Mouse (Mus musculus): ENCODE results near the gene Wdr20. TPM values are rescaled to one million over a fixed set of nuclear protein-coding genes. Genes with fewer than 3 reads are reported as not detected.
A peak's percentile ranks its signal among the peaks of the same experiment; 100 is the strongest.

The Wdr20 gene
- polyA plus RNA-seq, 1 experiment = 15.5 TPM

DNA sequence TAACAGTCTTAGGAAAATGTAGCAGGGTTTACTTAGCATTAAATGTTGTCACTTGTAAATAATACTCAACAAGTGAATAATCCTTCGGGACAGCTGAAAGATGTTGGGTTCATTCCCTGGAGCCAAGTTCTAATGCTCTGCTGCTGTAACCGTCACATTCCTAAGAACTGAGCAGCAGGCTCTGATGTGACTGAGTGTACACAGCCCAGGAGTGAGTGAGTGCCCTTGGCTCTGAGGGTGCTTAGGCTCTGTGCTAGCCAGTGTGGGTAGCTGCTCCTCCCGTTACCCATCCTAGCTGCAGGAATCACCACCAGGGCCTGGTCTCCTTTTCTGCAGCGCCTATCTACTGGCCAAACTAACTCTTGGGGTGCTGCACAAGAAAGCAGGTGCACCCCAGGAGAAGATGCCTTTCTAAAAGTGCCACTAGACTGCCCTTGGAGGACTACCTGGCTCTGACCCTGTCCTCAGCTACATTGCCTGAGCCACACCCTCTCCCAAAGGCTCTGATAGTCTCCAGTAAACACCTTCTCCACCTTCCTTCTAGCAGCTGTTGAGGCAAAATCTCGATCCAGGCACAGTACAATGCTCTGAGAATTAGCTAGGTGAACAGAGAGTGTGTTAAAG is 65.0 kb downstream of the Wdr20 start:
- no peaks in the 10 kb centered on the region for H3K27me3 ChIP-seq (ENCODE audit: control insufficient read depth, insufficient read depth, low read length)
- H3K36me3 ChIP-seq (ENCODE audit: control insufficient read depth, insufficient read depth, low read length) = no peaks in the 10 kb centered on the region
- no peaks in the 10 kb centered on the region for H3K4me1 ChIP-seq (ENCODE audit: control insufficient read depth, insufficient read depth, insufficient read length, low read length)
- no peak overlapping the region for H3K4me3 ChIP-seq (ENCODE audit: low read depth, low read length)
- WGBS = 79% methylated on average over 5 of the region's 5 CpGs
- no peak for TF ChIP-seq POLR2A (IDR thresholded peaks at IDR 0.05; ENCODE audit: low read depth, low read length)
- no peak for TF ChIP-seq CTCF (IDR thresholded peaks at IDR 0.05; ENCODE audit: extremely low read depth, insufficient read length, insufficient replicate concordance, low read depth, low read length)
- no peak overlapping the region for H3K27ac ChIP-seq (ENCODE audit: insufficient read depth, low read depth, low read length)

DNA sequence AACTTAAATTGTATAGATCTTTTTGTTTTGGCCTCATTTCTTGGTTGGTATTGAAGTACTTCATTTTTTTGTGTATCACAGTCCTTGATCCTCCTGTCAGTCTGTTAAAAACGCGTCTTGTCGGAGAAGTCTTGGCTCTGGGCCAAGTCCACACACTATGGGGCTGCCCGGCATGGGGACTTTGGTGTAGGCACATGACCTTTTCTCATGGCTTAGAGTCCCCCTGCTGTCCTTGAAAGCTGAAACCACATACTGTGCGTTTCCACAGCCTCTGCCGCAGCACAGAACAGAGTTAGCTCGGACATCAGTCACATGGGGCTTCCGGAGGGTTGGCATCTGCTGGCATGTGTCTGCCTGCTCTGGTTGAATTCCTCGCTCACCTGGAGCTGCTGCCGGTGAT is 66.5 kb downstream of the Wdr20 start:
- TF ChIP-seq POLR2A (IDR thresholded peaks at IDR 0.05; ENCODE audit: low read depth, low read length) (no peak), CTCF (IDR thresholded peaks at IDR 0.05; ENCODE audit: extremely low read depth, insufficient read length, insufficient replicate concordance, low read depth, low read length) (no peak)
- WGBS = 77% methylated on average over 10 of the region's 10 CpGs
- Histone ChIP-seq H3K36me3 (ENCODE audit: control insufficient read depth, insufficient read depth, low read length) (no peaks in the 10 kb centered on the region), H3K27ac (ENCODE audit: insufficient read depth, low read depth, low read length) (no peak overlapping the region), H3K4me1 (ENCODE audit: control insufficient read depth, insufficient read depth, insufficient read length, low read length) (no peaks in the 10 kb centered on the region), H3K4me3 (ENCODE audit: low read depth, low read length) (no peak overlapping the region), H3K27me3 (ENCODE audit: control insufficient read depth, insufficient read depth, low read length) (no peaks in the 10 kb centered on the region)

- H3K27me3 ChIP-seq (ENCODE audit: control insufficient read depth, insufficient read depth, low read length) = no peaks in the 10 kb centered on the region
- TF ChIP-seq CTCF (IDR thresholded peaks at IDR 0.05; ENCODE audit: extremely low read depth, insufficient read length, insufficient replicate concordance, low read depth, low read length) (peak; percentile 8; the same call in 1 of the 2 replicates), POLR2A (IDR thresholded peaks at IDR 0.05; ENCODE audit: low read depth, low read length) (no peak)
- WGBS = 87% methylated on average over 3 of the region's 3 CpGs
- H3K4me1 ChIP-seq (ENCODE audit: control insufficient read depth, insufficient read depth, insufficient read length, low read length) = no peaks in the 10 kb centered on the region
- H3K4me3 ChIP-seq (ENCODE audit: low read depth, low read length) = no peak overlapping the region
- H3K27ac ChIP-seq (ENCODE audit: insufficient read depth, low read depth, low read length) = no peak overlapping the region
- H3K36me3 ChIP-seq (ENCODE audit: control insufficient read depth, insufficient read depth, low read length) = no peaks in the 10 kb centered on the region
Measured at GRCm38 (mm10) chr12:110806301-110806970, 68.7 kb downstream of the Wdr20 start.

GRCm38 (mm10) chr12:110808430-110808829 is 70.7 kb downstream of the Wdr20 start:
- 84% methylated on average over 10 of the region's 10 CpGs for WGBS
- TF ChIP-seq CTCF (IDR thresholded peaks at IDR 0.05; ENCODE audit: extremely low read depth, insufficient read length, insufficient replicate concordance, low read depth, low read length) (no peak), POLR2A (IDR thresholded peaks at IDR 0.05; ENCODE audit: low read depth, low read length) (no peak)

GRCm38 (mm10) chr12:110808848-110809247 is 71.1 kb downstream of the Wdr20 start:
- Histone ChIP-seq H3K27ac (ENCODE audit: insufficient read depth, low read depth, low read length) (no peak overlapping the region), H3K4me3 (ENCODE audit: low read depth, low read length) (no peak overlapping the region), H3K4me1 (ENCODE audit: control insufficient read depth, insufficient read depth, insufficient read length, low read length) (no peaks in the 10 kb centered on the region), H3K36me3 (ENCODE audit: control insufficient read depth, insufficient read depth, low read length) (no peaks in the 10 kb centered on the region), H3K27me3 (ENCODE audit: control insufficient read depth, insufficient read depth, low read length) (no peaks in the 10 kb centered on the region)
- TF ChIP-seq CTCF (IDR thresholded peaks at IDR 0.05; ENCODE audit: extremely low read depth, insufficient read length, insufficient replicate concordance, low read depth, low read length) (no peak), POLR2A (IDR thresholded peaks at IDR 0.05; ENCODE audit: low read depth, low read length) (no peak)
- WGBS = 63% methylated on average over 5 of the region's 5 CpGs

More at GRCm38 (mm10) chr12:110808430-110808829, 70.7 kb downstream of the Wdr20 start:
- Histone ChIP-seq H3K4me3 (ENCODE audit: low read depth, low read length) (no peak overlapping the region), H3K36me3 (ENCODE audit: control insufficient read depth, insufficient read depth, low read length) (no peaks in the 10 kb centered on the region), H3K4me1 (ENCODE audit: control insufficient read depth, insufficient read depth, insufficient read length, low read length) (no peaks in the 10 kb centered on the region), H3K27me3 (ENCODE audit: control insufficient read depth, insufficient read depth, low read length) (no peaks in the 10 kb centered on the region), H3K27ac (ENCODE audit: insufficient read depth, low read depth, low read length) (no peak overlapping the region)

DNA sequence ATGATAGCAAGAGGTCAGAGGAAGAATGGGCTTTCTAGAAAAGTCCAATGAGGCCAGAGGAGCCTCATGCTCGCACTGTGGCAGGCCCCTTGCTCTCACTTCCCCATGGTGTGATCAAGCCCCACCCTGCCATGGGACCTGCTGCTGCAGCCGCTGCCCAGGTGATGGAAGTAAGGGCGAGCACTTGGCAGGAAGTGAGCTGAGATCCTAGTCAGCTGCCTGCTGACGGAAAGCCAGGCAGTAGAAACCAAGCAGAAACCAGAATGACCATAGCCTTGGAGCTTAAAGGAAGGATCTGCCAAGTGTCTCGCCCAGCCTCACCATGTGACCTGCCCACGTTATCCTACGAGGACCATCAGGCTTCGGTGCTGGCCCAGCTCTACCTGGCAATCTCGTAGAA is 75.4 kb downstream of the Wdr20 start:
- Histone ChIP-seq H3K27ac (ENCODE audit: insufficient read depth, low read depth, low read length) (no peak overlapping the region), H3K4me1 (ENCODE audit: control insufficient read depth, insufficient read depth, insufficient read length, low read length) (peaks cover 2% of the 10 kb centered on the region; the same call in 1 of the 2 replicates), H3K36me3 (ENCODE audit: control insufficient read depth, insufficient read depth, low read length) (no peaks in the 10 kb centered on the region), H3K4me3 (ENCODE audit: low read depth, low read length) (no peak overlapping the region), H3K27me3 (ENCODE audit: control insufficient read depth, insufficient read depth, low read length) (no peaks in the 10 kb centered on the region)
- 77% methylated on average over 9 of the region's 9 CpGs for WGBS
- TF ChIP-seq POLR2A (IDR thresholded peaks at IDR 0.05; ENCODE audit: low read depth, low read length) = no peak
- TF ChIP-seq CTCF (IDR thresholded peaks at IDR 0.05; ENCODE audit: extremely low read depth, insufficient read length, insufficient replicate concordance, low read depth, low read length) = no peak

DNA sequence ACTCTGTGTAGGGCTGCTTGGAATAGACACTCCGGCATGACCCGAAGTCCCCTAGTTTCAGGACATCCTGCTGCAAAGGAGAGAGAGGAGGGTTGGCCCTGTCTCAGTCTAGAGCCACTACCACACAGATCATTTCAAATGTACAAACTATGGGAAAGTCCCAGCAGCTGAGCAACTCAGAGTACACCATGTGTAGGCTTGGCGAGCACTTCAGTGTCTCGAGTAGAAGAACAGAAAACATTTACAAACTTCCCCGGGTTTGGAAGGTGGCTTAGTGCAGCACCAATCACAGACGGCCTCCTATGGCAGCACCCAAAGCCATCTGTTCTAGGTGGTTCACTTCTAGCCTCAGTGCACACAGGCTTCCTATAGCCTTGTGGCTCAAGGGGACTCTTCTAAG is 75.9 kb downstream of the Wdr20 start:
- Histone ChIP-seq H3K27ac (ENCODE audit: insufficient read depth, low read depth, low read length) (no peak overlapping the region), H3K36me3 (ENCODE audit: control insufficient read depth, insufficient read depth, low read length) (no peaks in the 10 kb centered on the region), H3K4me3 (ENCODE audit: low read depth, low read length) (no peak overlapping the region), H3K27me3 (ENCODE audit: control insufficient read depth, insufficient read depth, low read length) (no peaks in the 10 kb centered on the region), H3K4me1 (ENCODE audit: control insufficient read depth, insufficient read depth, insufficient read length, low read length) (peaks cover 2% of the 10 kb centered on the region; the same call in 1 of the 2 replicates)
- WGBS = 86% methylated on average over 6 of the region's 6 CpGs
- no peak for TF ChIP-seq CTCF (IDR thresholded peaks at IDR 0.05; ENCODE audit: extremely low read depth, insufficient read length, insufficient replicate concordance, low read depth, low read length)
- no peak for TF ChIP-seq POLR2A (IDR thresholded peaks at IDR 0.05; ENCODE audit: low read depth, low read length)
